Mouse (Mus musculus) megakaryocyte, embryonic 14.5 days (primary cell): ENCODE measurements at regions not wholly inside any gene's neighbourhood (a gene's known extent, or its start where the extent isn't known, plus 50 kb on each side); places are given as distances from the start of the nearest gene placed in this dataset.

ENCODE experiments used
- FLI1 ChIP-seq: IDR thresholded peaks from 2 replicates; pipeline ENCODE4 v1.6.1; 2012; ENCODE audit warnings: low read length, inconsistent platforms, mixed read lengths
- GATA1 ChIP-seq: IDR thresholded peaks from 3 replicates; pipeline ENCODE4 v1.6.1; 2012; ENCODE audit warnings: mixed read lengths, low read length, inconsistent platforms, borderline replicate concordance

DNA sequence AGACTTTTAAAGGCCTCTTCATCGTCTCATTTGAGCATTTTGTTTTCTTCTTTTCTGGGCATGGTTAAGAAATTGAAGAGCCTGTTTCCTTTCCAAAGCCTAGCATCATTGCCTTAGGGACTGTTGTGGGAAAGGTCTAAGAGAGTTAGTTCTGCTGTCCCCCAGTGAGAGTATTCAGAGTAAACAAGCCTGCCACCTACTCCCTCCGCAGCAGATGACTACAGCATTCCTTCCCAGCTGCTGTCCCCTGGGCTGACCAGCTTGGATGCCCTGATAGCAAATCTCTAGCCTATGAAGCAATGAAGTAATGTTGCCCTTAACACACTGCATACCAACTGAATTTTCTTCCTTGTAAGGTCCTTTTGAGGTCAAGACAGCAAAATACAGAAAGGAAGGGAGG lies 164.9 kb downstream of the Moxd1 start:
- TF ChIP-seq GATA1 (no peak), FLI1 (no peak)
